Mouse (Mus musculus) stomach, embryonic 15.5 days (tissue): Measurements from ENCODE around the gene Dcst2. TPM values are rescaled to one million over a fixed set of nuclear protein-coding genes. Genes with fewer than 3 reads are reported as not detected.
A peak's percentile ranks its signal among the peaks of the same experiment; 100 is the strongest.

ENCODE experiments used
- ATAC-seq: fragments of 200-750 bp; cut with Nextera tagmentation; 2 replicates; pipeline ENCODE4 v1.8.0; 2017; ENCODE audit warnings: low read depth, moderate number of reproducible peaks, moderate TSS enrichment; ENCODE audit not compliant: insufficient read depth, low FRiP score
- H3K27ac ChIP-seq: fragments of 300-500 bp; sonication (generic); 2 replicates; pipeline ENCODE4 v1.5.1; 2015; ENCODE audit warnings: mild to moderate bottlenecking, inconsistent platforms
- H3K27me3 ChIP-seq: fragments of 300-500 bp; sonication (generic); replicated peaks from 2 replicates; pipeline ENCODE4 v1.6.1; 2015; ENCODE audit warnings: inconsistent platforms
- H3K36me3 ChIP-seq: fragments of 300-500 bp; sonication (generic); 2 replicates; pipeline ENCODE4 v1.6.1; 2015; ENCODE audit warnings: inconsistent platforms
- H3K4me1 ChIP-seq: fragments of 300-500 bp; sonication (generic); 2 replicates; pipeline ENCODE4 v1.6.1; 2015; ENCODE audit warnings: inconsistent platforms
- H3K4me2 ChIP-seq: fragments of 300-500 bp; sonication (generic); 2 replicates; pipeline ENCODE4 v1.6.1; 2015; ENCODE audit warnings: mild to moderate bottlenecking, inconsistent platforms
- H3K4me3 ChIP-seq: fragments of 300-500 bp; sonication (generic); replicated peaks from 2 replicates; pipeline ENCODE4 v1.5.1; 2015; ENCODE audit warnings: inconsistent platforms
- H3K9ac ChIP-seq: fragments of 300-500 bp; sonication (generic); 2 replicates; pipeline ENCODE4 v1.6.1; 2015; ENCODE audit warnings: inconsistent platforms
- H3K9me3 ChIP-seq: fragments of 300-500 bp; sonication (generic); 2 replicates; pipeline ENCODE4 v1.6.1; 2016; ENCODE audit warnings: inconsistent platforms
- WGBS: fragments of 180-500 bp; shearing (Covaris S2); methylation state at CpG from one replicate; pipeline ENCODE4 v1.1.7; 2015; 5-methylcytosine and 5-hydroxymethylcytosine counted together
- polyA plus RNA-seq: library from polyadenylated mRNA; unstranded; fragments of >200 nt; fragmentation: Nextera tagmentation; extraction: Ambion mirVana; gene quantifications from 2 replicates; pipeline ENCODE4 v1.2.1, GENCODE M21; 2015

Dcst2 gene
- polyA plus RNA-seq, 1 experiment from 2014 or later = 0.30 TPM

DNA sequence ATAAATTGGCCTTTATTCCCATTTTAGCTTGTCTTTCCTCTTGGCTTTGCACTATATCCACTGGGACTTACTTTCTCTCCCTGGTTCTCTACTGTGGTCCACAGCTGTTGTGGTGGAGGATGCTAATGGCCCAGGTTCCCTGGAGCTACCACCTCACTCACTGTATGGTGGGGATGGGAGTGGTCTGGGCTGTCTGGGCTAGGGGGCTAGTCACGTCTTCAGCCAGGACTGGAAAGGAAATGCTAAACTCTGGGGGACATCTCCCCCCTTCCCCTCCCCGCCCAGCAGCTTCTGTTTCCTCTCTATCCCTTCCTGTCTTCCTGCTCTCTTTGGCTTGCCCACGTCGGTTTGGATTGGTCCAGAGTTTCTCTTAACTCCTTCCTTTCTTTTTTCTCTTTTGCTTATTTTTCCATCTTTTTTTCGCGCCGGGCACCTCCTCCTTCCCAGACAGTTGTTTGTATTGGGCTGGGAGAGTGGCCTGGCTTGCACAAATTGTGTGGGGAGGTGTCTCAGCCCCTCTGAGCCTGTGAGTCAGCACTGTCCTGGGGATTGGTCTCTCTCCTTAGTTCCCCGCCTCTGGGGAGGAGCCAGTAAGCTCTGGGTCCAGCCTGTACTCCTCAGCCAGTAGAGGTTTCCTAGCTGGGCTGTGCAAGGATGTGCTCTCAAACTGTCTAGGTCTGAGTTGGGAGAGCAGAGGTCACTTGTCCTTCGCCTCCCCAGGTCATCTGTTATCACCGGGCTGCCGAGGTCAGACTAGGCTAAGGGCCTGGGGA is 59.4 kb downstream of the Dcst2 start:
- WGBS = 2% methylated on average over 11 of the region's 11 CpGs
- H3K4me3 ChIP-seq = peak overlapping the region; percentile 55
- H3K27me3 ChIP-seq = no peaks in the 10 kb centered on the region
- H3K36me3 ChIP-seq = peaks cover 22% of the 10 kb centered on the region
- H3K4me2 ChIP-seq = peak overlapping the region; percentile 64
- peak; percentile 85 for ATAC-seq
- peak overlapping the region; percentile 44 for H3K9ac ChIP-seq
- no peaks in the 10 kb centered on the region for H3K9me3 ChIP-seq
- H3K27ac ChIP-seq = peak overlapping the region; percentile 99
- peaks cover 54% of the 10 kb centered on the region for H3K4me1 ChIP-seq

DNA sequence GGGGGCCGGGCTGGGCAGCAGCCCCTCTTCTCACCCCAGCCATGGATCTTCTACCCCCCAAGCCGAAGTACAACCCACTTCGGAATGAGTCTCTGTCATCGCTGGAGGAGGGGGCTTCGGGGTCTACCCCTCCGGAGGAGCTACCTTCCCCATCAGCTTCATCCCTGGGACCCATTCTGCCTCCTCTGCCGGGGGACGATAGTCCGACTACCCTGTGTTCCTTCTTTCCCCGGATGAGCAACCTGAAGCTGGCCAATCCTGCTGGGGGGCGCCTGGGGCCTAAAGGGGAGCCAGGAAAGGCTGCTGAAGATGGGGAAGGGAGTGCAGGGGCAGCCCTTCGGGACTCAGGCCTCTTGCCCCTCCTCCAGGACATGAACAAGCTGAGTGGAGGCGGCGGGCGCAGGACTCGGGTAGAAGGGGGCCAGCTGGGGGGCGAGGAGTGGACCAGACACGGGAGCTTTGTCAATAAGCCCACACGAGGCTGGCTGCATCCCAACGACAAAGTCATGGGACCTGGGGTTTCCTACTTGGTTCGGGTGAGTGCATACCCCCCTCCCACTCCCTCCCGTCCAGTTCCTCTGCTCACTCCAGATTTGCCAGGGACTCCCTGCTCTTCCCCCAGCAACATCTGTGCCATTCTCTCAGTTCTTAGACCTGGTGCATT is 60.2 kb downstream of the Dcst2 start:
- Histone ChIP-seq H3K4me3 (peak overlapping the region; percentile 55), H3K9me3 (no peaks in the 10 kb centered on the region), H3K4me1 (peaks cover 54% of the 10 kb centered on the region), H3K27ac (peak overlapping the region; percentile 99), H3K27me3 (no peaks in the 10 kb centered on the region), H3K36me3 (peaks cover 25% of the 10 kb centered on the region), H3K4me2 (peak overlapping the region; percentile 64), H3K9ac (peak overlapping the region; percentile 44)
- ATAC-seq = no peak
- 13% methylated on average over 22 of the region's 22 CpGs for WGBS

DNA sequence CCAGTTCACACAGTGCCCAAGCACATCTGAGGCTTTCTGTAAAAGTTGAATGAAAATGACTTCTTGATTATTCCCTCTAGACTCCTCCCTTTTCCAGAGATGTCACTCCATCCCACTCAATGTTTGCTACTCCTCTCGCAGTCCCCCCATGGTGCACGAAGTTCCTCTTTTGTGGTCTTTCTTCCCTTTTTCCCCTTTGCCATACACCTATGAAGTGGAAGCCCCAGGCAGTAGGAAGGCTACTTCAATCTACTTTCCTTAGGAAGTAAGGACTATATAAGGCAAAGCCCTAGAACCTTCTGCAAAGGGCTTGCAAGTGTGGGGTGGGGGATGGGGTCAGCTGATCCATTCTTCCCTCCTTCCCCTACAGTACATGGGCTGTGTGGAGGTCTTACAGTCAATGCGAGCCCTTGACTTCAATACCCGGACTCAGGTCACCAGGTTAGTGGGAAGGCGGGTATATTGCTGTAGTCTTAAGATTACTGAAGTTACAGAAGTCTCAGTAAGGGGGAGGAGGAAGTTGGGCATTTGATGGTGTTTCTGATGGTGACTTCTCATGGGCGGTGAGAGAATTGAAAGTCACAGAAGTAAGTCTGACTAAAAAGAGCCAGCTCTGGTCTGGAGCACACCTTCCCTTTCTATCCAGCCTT is 60.9 kb downstream of the Dcst2 start:
- peaks cover 32% of the 10 kb centered on the region for H3K36me3 ChIP-seq
- peak overlapping the region; percentile 55 for H3K4me3 ChIP-seq
- WGBS = 55% methylated on average over 6 of the region's 6 CpGs
- peak overlapping the region; percentile 64 for H3K4me2 ChIP-seq
- H3K27ac ChIP-seq = no peak overlapping the region; the same call in 1 of the 2 replicates
- no peak for ATAC-seq
- peaks cover 49% of the 10 kb centered on the region for H3K4me1 ChIP-seq
- H3K9me3 ChIP-seq = no peaks in the 10 kb centered on the region
- no peaks in the 10 kb centered on the region for H3K27me3 ChIP-seq
- no peak overlapping the region for H3K9ac ChIP-seq

DNA sequence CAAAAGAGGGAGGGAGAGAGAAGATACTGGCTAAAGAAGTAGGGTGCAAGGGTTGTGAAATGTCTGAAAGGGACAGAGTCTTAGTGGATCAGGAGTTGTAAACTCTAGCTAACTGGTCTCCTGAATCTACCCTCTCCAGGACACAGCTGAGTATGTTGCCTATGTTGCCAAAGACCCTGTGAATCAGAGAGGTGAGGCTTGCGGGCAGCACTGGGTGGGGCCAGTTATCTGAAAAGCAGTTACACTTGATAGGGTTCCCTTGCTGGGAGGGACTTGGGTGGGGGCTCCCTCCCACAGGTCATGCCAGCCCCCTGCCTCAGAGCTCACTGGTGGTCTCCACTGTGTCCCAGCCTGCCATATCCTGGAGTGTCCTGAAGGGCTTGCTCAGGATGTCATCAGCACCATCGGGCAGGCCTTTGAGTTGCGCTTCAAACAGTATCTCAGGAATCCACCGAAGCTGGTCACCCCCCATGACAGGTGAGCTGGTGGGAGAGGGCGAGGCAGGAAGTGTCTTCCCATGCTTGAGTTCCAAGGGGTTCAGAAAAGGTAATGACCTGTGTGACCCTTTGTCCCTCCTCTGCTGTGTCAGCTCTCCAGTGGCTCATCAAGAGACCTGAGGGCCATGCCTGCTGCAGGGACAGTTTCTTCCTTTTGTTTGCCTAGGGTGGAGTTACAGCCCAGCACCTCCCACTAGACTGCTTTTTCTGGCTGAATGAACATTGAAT is 62.8 kb downstream of the Dcst2 start:
- Histone ChIP-seq H3K4me3 (no peak overlapping the region), H3K4me1 (peaks cover 48% of the 10 kb centered on the region), H3K4me2 (peak overlapping the region; percentile 10; the same call in 1 of the 2 replicates), H3K36me3 (peaks cover 36% of the 10 kb centered on the region), H3K9me3 (no peaks in the 10 kb centered on the region), H3K27ac (0 out of 2 replicates have a peak overlapping the region, but pooled peaks have one; percentile 9), H3K27me3 (no peaks in the 10 kb centered on the region), H3K9ac (no peak overlapping the region)
- WGBS = 67% methylated on average over 5 of the region's 5 CpGs
- no peak for ATAC-seq

DNA sequence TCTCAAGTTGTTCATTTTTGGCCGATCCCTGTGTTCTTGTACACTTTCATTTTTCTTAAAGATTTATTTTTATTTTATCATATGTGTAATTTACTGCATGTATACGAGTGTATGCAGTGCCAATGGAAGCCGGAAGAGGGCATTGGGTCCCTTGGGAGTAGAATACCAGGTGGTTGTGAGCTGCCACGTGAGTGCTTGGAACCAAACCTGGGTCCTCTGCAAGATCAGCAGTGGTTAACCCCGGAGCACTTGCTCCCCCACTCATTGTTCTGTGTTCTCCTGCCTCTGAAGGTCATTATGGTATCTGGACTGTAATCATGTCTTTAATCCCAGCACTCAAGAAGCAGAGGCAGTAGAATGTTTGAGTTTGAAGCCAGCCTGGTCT is 63.4 kb downstream of the Dcst2 start:
- Histone ChIP-seq H3K36me3 (peaks cover 36% of the 10 kb centered on the region), H3K27ac (0 out of 2 replicates have a peak overlapping the region, but pooled peaks have one; percentile 9)

DNA sequence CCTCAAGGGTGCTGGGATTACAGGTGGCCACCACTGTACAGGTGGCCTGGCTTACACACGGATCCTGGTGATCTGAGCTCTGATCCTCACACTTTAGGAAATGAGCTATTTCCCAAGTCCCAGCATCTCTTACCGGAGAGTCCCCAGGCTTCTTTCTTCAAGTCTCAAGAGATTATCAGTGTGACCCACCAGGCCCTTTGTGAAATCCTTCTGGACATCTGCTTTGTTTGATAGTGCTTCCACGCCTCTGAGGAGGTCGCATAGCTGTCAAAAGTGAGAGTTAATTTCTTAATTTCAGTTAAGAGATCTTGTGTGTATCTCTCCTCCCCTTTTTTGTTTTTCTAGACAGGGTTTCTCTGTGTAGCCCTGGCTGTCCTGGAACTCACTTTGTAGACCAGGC is 64.1 kb downstream of the Dcst2 start:
- no peak for ATAC-seq
- peaks cover 36% of the 10 kb centered on the region for H3K36me3 ChIP-seq
- H3K27me3 ChIP-seq = no peaks in the 10 kb centered on the region
- 82% methylated on average over 4 of the region's 4 CpGs for WGBS
- no peak overlapping the region for H3K27ac ChIP-seq
- H3K4me2 ChIP-seq = no peak overlapping the region
- peaks cover 38% of the 10 kb centered on the region for H3K4me1 ChIP-seq
- H3K4me3 ChIP-seq = no peak overlapping the region
- no peak overlapping the region for H3K9ac ChIP-seq
- H3K9me3 ChIP-seq = no peaks in the 10 kb centered on the region

More for the DNA sequence above, 63.4 kb downstream of the Dcst2 start:
- Histone ChIP-seq H3K4me3 (no peak overlapping the region), H3K9me3 (no peaks in the 10 kb centered on the region), H3K4me2 (no peak overlapping the region), H3K4me1 (peaks cover 43% of the 10 kb centered on the region), H3K27me3 (no peaks in the 10 kb centered on the region), H3K9ac (no peak overlapping the region)
- WGBS = 78% methylated on average over 5 of the region's 5 CpGs
- ATAC-seq = no peak

Other genes starting within 250 kb of the Dcst2 start
- 16.4 and 19.9 TPM in 2 replicates for gene Pklr, start 225.8 kb upstream of the Dcst2 start, polyA plus RNA-seq
- gene Hcn3, start 201.8 kb upstream of the Dcst2 start, polyA plus RNA-seq = 2.4 and 2.6 TPM in 2 replicates
- 26.3 and 26.7 TPM in 2 replicates for gene Clk2, start 197.2 kb upstream of the Dcst2 start, polyA plus RNA-seq
- gene Scamp3, start 184.5 kb upstream of the Dcst2 start, polyA plus RNA-seq = 103 and 106 TPM in 2 replicates
- 21.1 and 22.1 TPM in 2 replicates for gene Fam189b, start 178.8 kb upstream of the Dcst2 start, polyA plus RNA-seq
- gene Gba, start 159.0 kb upstream of the Dcst2 start, polyA plus RNA-seq = 40.1 and 41.2 TPM in 2 replicates
- 29.0 and 29.2 TPM in 2 replicates for gene Thbs3, start 146.8 kb upstream of the Dcst2 start, polyA plus RNA-seq
- 197 and 199 TPM in 2 replicates for gene Mtx1, start 134.9 kb upstream of the Dcst2 start, polyA plus RNA-seq
- 64.2 and 89.1 TPM in 2 replicates for gene Muc1, start 132.9 kb upstream of the Dcst2 start, polyA plus RNA-seq
- gene Krtcap2, start 116.0 kb upstream of the Dcst2 start, polyA plus RNA-seq = 374 and 406 TPM in 2 replicates
- 4.6 and 5.9 TPM in 2 replicates for gene Trim46, start 115.7 kb upstream of the Dcst2 start, polyA plus RNA-seq
- gene Dpm3, start 102.6 kb upstream of the Dcst2 start, polyA plus RNA-seq = 129 and 132 TPM in 2 replicates
- 74.4 and 75.3 TPM in 2 replicates for gene Slc50a1, start 91.4 kb upstream of the Dcst2 start, polyA plus RNA-seq
- 41.4 and 46.1 TPM in 2 replicates for gene Efna1, start 80.8 kb upstream of the Dcst2 start, polyA plus RNA-seq
- 9.5 and 9.6 TPM in 2 replicates for gene Efna3, start 39.0 kb upstream of the Dcst2 start, polyA plus RNA-seq
- 17.9 and 19.4 TPM in 2 replicates for gene Efna4, start 23.9 kb upstream of the Dcst2 start, polyA plus RNA-seq
- gene Adam15, start 12.0 kb upstream of the Dcst2 start, polyA plus RNA-seq = 44.7 and 53.2 TPM in 2 replicates
- 0.30 and 0.52 TPM in 2 replicates for gene Dcst1, start 3.3 kb downstream of the Dcst2 start, polyA plus RNA-seq
- 7.8 and 7.9 TPM in 2 replicates for gene Zbtb7b, start 32.8 kb downstream of the Dcst2 start, polyA plus RNA-seq
- not detected in 2 replicates for gene Lenep, start 40.8 kb downstream of the Dcst2 start, polyA plus RNA-seq
- 23.6 and 29.4 TPM in 2 replicates for gene Flad1, start 49.9 kb downstream of the Dcst2 start, polyA plus RNA-seq
- 409 and 450 TPM in 2 replicates for gene Cks1b, start 56.4 kb downstream of the Dcst2 start, polyA plus RNA-seq
- gene Shc1, start 56.5 kb downstream of the Dcst2 start, polyA plus RNA-seq = 84.6 and 103 TPM in 2 replicates
- gene Pygo2, start 68.2 kb downstream of the Dcst2 start, polyA plus RNA-seq = 35.1 and 37.1 TPM in 2 replicates
- 39.9 and 40.1 TPM in 2 replicates for gene Pbxip1, start 74.7 kb downstream of the Dcst2 start, polyA plus RNA-seq
- gene Pmvk, start 92.6 kb downstream of the Dcst2 start, polyA plus RNA-seq = 55.3 and 60.1 TPM in 2 replicates
- 4.5 and 5.4 TPM in 2 replicates for gene Kcnn3, start 158.2 kb downstream of the Dcst2 start, polyA plus RNA-seq